Mouse (Mus musculus) embryonic facial prominence, embryonic 11.5 days (tissue): ENCODE measurements around the gene Bik. TPM values are rescaled to one million over a fixed set of nuclear protein-coding genes. Genes with fewer than 3 reads are reported as not detected.

Source experiments
- ATAC-seq: fragments of 200-750 bp; cut with Nextera tagmentation; replicated peaks from 2 replicates; pipeline ENCODE4 v1.8.0; 2017; ENCODE audit warnings: low read depth; ENCODE audit not compliant: insufficient number of reproducible peaks, low FRiP score, low TSS enrichment
- DNase-seq: peaks from one replicate; pipeline ENCODE4 v3.0.0-alpha.2; 2015; ENCODE audit warnings: low spot score
- H3K27ac ChIP-seq: fragments of 300-500 bp; sonication (generic); replicated peaks from 2 replicates; pipeline ENCODE4 v1.5.1; 2014; ENCODE audit warnings: mild to moderate bottlenecking, low read depth, low read length, control low read depth
- H3K27me3 ChIP-seq: fragments of 300-500 bp; sonication (generic); 2 replicates; pipeline ENCODE4 v1.6.1; 2014; ENCODE audit warnings: mild to moderate bottlenecking, low read length, moderate library complexity, mixed read lengths; ENCODE audit not compliant: control insufficient read depth, insufficient read depth
- H3K36me3 ChIP-seq: fragments of 300-500 bp; sonication (generic); replicated peaks from 2 replicates; pipeline ENCODE4 v1.6.1; 2014; ENCODE audit warnings: low read depth, mild to moderate bottlenecking, low read length, moderate library complexity, mixed read lengths; ENCODE audit not compliant: control insufficient read depth, insufficient read depth
- H3K4me1 ChIP-seq: fragments of 300-500 bp; sonication (generic); 2 replicates; pipeline ENCODE4 v1.6.1; 2014; ENCODE audit warnings: low read length, mixed read lengths; ENCODE audit not compliant: control insufficient read depth, insufficient read depth
- H3K4me2 ChIP-seq: fragments of 300-500 bp; sonication (generic); 2 replicates; pipeline ENCODE4 v1.6.1; 2014; ENCODE audit warnings: low read depth, mild to moderate bottlenecking, control low read depth, low read length, moderate library complexity
- H3K4me3 ChIP-seq: fragments of 300-500 bp; sonication (generic); 2 replicates; pipeline ENCODE4 v1.5.1; 2014; ENCODE audit warnings: low read depth, low read length, control low read depth
- H3K9ac ChIP-seq: fragments of 300-500 bp; sonication (generic); replicated peaks from 2 replicates; pipeline ENCODE4 v1.6.1; 2014; ENCODE audit warnings: mild to moderate bottlenecking, control low read depth, low read length
- H3K9me3 ChIP-seq: fragments of 300-500 bp; sonication (generic); replicated peaks from 2 replicates; pipeline ENCODE4 v1.6.1; 2016; ENCODE audit warnings: mild to moderate bottlenecking, low read length, inconsistent platforms, mixed read lengths; ENCODE audit not compliant: control insufficient read depth
- WGBS: fragments of 180-500 bp; shearing (Covaris S2); extraction: QIAGEN DNeasy Blood & Tissue Kit; methylation state at CpG from one replicate; pipeline ENCODE4 v1.1.7; 2014; 5-methylcytosine and 5-hydroxymethylcytosine counted together
- polyA plus RNA-seq: library from polyadenylated mRNA; unstranded; fragments of >200 nt; fragmentation: Nextera tagmentation; extraction: Ambion mirVana; gene quantifications from 2 replicates; pipeline ENCODE4 v1.2.1, GENCODE M21; 2014

The Bik gene
- polyA plus RNA-seq, 1 experiment from 2014 or later, result 2.7 TPM

- H3K9ac ChIP-seq, result no peak overlapping the region
- H3K27me3 ChIP-seq, result peaks cover 4% of the 10 kb centered on the region; the same call in 1 of the 2 replicates
- H3K9me3 ChIP-seq, result no peaks in the 10 kb centered on the region
- H3K27ac ChIP-seq, result no peak overlapping the region
- WGBS, result 87% methylated on average over 6 of the region's 6 CpGs
- H3K4me2 ChIP-seq, result no peak overlapping the region
- H3K4me3 ChIP-seq, result no peak overlapping the region
- H3K4me1 ChIP-seq, result peaks cover 4% of the 10 kb centered on the region; the same call in 1 of the 2 replicates
- DNase-seq (no peak), ATAC-seq (no peak)
- H3K36me3 ChIP-seq, result no peaks in the 10 kb centered on the region
Measured at GRCm38 (mm10) chr15:83520861-83521382, 5.7 kb upstream of the Bik start.

GRCm38 (mm10) chr15:83523196-83523595, 3.5 kb upstream of the Bik start:
- H3K36me3 ChIP-seq, result no peaks in the 10 kb centered on the region
- peaks cover 4% of the 10 kb centered on the region; the same call in 1 of the 2 replicates for H3K4me1 ChIP-seq
- DNase-seq (no peak), ATAC-seq (no peak)
- H3K9ac ChIP-seq, result no peak overlapping the region; the same call in 1 of the 2 replicates
- H3K27me3 ChIP-seq, result peaks cover 26% of the 10 kb centered on the region
- no peak overlapping the region for H3K27ac ChIP-seq
- H3K9me3 ChIP-seq, result no peaks in the 10 kb centered on the region
- WGBS, result 26% methylated on average over 7 of the region's 7 CpGs
- no peak overlapping the region for H3K4me2 ChIP-seq
- H3K4me3 ChIP-seq, result no peak overlapping the region

- 66% methylated on average over 14 of the region's 14 CpGs for WGBS
- Histone ChIP-seq H3K36me3 (no peaks in the 10 kb centered on the region), H3K4me1 (peaks cover 4% of the 10 kb centered on the region; the same call in 1 of the 2 replicates), H3K9me3 (no peaks in the 10 kb centered on the region), H3K4me2 (no peak overlapping the region), H3K27me3 (peaks cover 26% of the 10 kb centered on the region), H3K9ac (no peak overlapping the region; the same call in 1 of the 2 replicates), H3K27ac (no peak overlapping the region), H3K4me3 (no peak overlapping the region)
- no peak for DNase-seq
- no peak for ATAC-seq
Measured at GRCm38 (mm10) chr15:83523638-83524332, 2.9 kb upstream of the Bik start.

- 81% methylated on average over 3 of the region's 3 CpGs for WGBS
- no peak overlapping the region for H3K4me2 ChIP-seq
- H3K4me3 ChIP-seq, result no peak overlapping the region
- DNase-seq (no peak), ATAC-seq (no peak)
- no peak overlapping the region for H3K27ac ChIP-seq
- H3K9ac ChIP-seq, result no peak overlapping the region
- H3K9me3 ChIP-seq, result no peaks in the 10 kb centered on the region
- no peaks in the 10 kb centered on the region for H3K36me3 ChIP-seq
- peaks cover 26% of the 10 kb centered on the region for H3K27me3 ChIP-seq
- peaks cover 4% of the 10 kb centered on the region; the same call in 1 of the 2 replicates for H3K4me1 ChIP-seq
Measured at GRCm38 (mm10) chr15:83524333-83524729, 2.3 kb upstream of the Bik start.

GRCm38 (mm10) chr15:83527092-83527437, 403 bp downstream of the Bik start:
- H3K36me3 ChIP-seq, result no peaks in the 10 kb centered on the region
- no peak overlapping the region for H3K27ac ChIP-seq
- H3K9ac ChIP-seq, result peak overlapping the region; percentile 34
- H3K4me1 ChIP-seq, result peaks cover 4% of the 10 kb centered on the region; the same call in 1 of the 2 replicates
- H3K4me3 ChIP-seq, result peak overlapping the region; percentile 50
- 1% methylated on average over 26 of the region's 26 CpGs for WGBS
- H3K27me3 ChIP-seq, result peaks cover 26% of the 10 kb centered on the region
- ATAC-seq (no peak), DNase-seq (peak; percentile 12)
- H3K4me2 ChIP-seq, result peak overlapping the region; percentile 94
- H3K9me3 ChIP-seq, result no peaks in the 10 kb centered on the region

GRCm38 (mm10) chr15:83527747-83528146, 1.1 kb downstream of the Bik start:
- Histone ChIP-seq H3K9ac (no peak overlapping the region), H3K4me2 (no peak overlapping the region), H3K4me1 (peaks cover 4% of the 10 kb centered on the region; the same call in 1 of the 2 replicates), H3K9me3 (no peaks in the 10 kb centered on the region), H3K36me3 (no peaks in the 10 kb centered on the region), H3K27ac (no peak overlapping the region), H3K27me3 (peaks cover 26% of the 10 kb centered on the region), H3K4me3 (no peak overlapping the region)
- no peak for ATAC-seq
- no peak for DNase-seq
- WGBS, result 63% methylated on average over 2 of the region's 2 CpGs

GRCm38 (mm10) chr15:83528892-83529291, 2.2 kb downstream of the Bik start:
- Histone ChIP-seq H3K9me3 (no peaks in the 10 kb centered on the region), H3K27me3 (peaks cover 26% of the 10 kb centered on the region), H3K9ac (no peak overlapping the region), H3K36me3 (no peaks in the 10 kb centered on the region), H3K4me3 (no peak overlapping the region), H3K4me2 (no peak overlapping the region), H3K4me1 (no peaks in the 10 kb centered on the region), H3K27ac (no peak overlapping the region)
- DNase-seq, result no peak
- no peak for ATAC-seq
- WGBS, result 72% methylated on average over 4 of the region's 4 CpGs

- no peaks in the 10 kb centered on the region for H3K9me3 ChIP-seq
- H3K27ac ChIP-seq, result no peak overlapping the region
- ATAC-seq (no peak), DNase-seq (no peak)
- H3K4me2 ChIP-seq, result no peak overlapping the region
- WGBS, result 77% methylated on average over 5 of the region's 5 CpGs
- no peak overlapping the region for H3K4me3 ChIP-seq
- no peaks in the 10 kb centered on the region for H3K36me3 ChIP-seq
- H3K9ac ChIP-seq, result no peak overlapping the region
- no peaks in the 10 kb centered on the region for H3K4me1 ChIP-seq
- peaks cover 26% of the 10 kb centered on the region for H3K27me3 ChIP-seq
Measured at GRCm38 (mm10) chr15:83529765-83530164, 3.1 kb downstream of the Bik start.
